Mouse (Mus musculus) lung, postnatal 25 days (tissue): ENCODE data around the gene Mrtfa.

Experiments used
- DNase-seq: peaks from one replicate; pipeline ENCODE4 v3.0.0; 2022; ENCODE audit warnings: low spot score

Gene Mrtfa

GRCm38 (mm10) chr15:80983264-80983663, 207.3 kb downstream of the Mrtfa start:
- DNase-seq: no peak

- DNase-seq: no peak
Measured at GRCm38 (mm10) chr15:80981176-80981575, 209.4 kb downstream of the Mrtfa start.

GRCm38 (mm10) chr15:80979611-80980010, 210.9 kb downstream of the Mrtfa start:
- no peak for DNase-seq

- peak; percentile 89 for DNase-seq
Measured at GRCm38 (mm10) chr15:80977620-80978334, 212.8 kb downstream of the Mrtfa start, which contains the start of gene Sgsm3. Gene Sgsm3 (plus strand): TSS chr15:80977765.

- DNase-seq: peak; percentile 45
Measured at GRCm38 (mm10) chr15:80975666-80976065, 214.9 kb downstream of the Mrtfa start.

- DNase-seq: no peak
Measured at GRCm38 (mm10) chr15:80974311-80974710, 216.2 kb downstream of the Mrtfa start.

- no peak for DNase-seq
Measured at GRCm38 (mm10) chr15:80969371-80969770, 221.2 kb downstream of the Mrtfa start.
